Mouse (Mus musculus) MEL (cell line): ENCODE data around the gene Ucp3.

Experiments
- CTCF ChIP-seq, 3 experiments: IDR thresholded peaks in 2 of 3; conservative IDR thresholded peaks in 1 of 3; 2 replicates each; pipeline ENCODE4 v1.5.1; 2011 to 2012; ENCODE audit warnings: low read length in 3 of 3, low read depth in 2 of 3, mild to moderate bottlenecking in 2 of 3, improper control_type of control experiment in 1 of 3, inconsistent platforms in 1 of 3, mixed read lengths in 1 of 3, moderate library complexity in 1 of 3; ENCODE audit not compliant: control insufficient read depth in 1 of 3, insufficient read depth in 1 of 3, poor library complexity in 1 of 3, severe bottlenecking in 1 of 3
- E2F4 ChIP-seq: IDR thresholded peaks from 2 replicates; pipeline ENCODE4 v1.6.1; 2011; ENCODE audit warnings: low read depth, low read length, improper control_type of control experiment, borderline replicate concordance
- EP300 ChIP-seq, 2 experiments: IDR thresholded peaks; 2 replicates each; pipeline ENCODE4 v1.6.1; 2011; ENCODE audit warnings: improper control_type of control experiment in 2 of 2, low read length in 2 of 2, low read depth in 1 of 2, mild to moderate bottlenecking in 1 of 2
- HCFC1 ChIP-seq: IDR thresholded peaks from 2 replicates; pipeline ENCODE4 v1.6.1; 2012; ENCODE audit warnings: low read depth, mild to moderate bottlenecking, inconsistent platforms, low read length, improper control_type of control experiment, moderate library complexity
- MAX ChIP-seq: IDR thresholded peaks from 2 replicates; pipeline ENCODE4 v1.6.1; 2011; ENCODE audit warnings: low read length, improper control_type of control experiment
- SMC3 ChIP-seq: IDR thresholded peaks from 2 replicates; pipeline ENCODE4 v1.6.1; 2011; ENCODE audit warnings: low read depth, low read length, improper control_type of control experiment
- TAL1 ChIP-seq: IDR thresholded peaks from 2 replicates; pipeline ENCODE4 v1.6.1; 2012; ENCODE audit warnings: mild to moderate bottlenecking, inconsistent platforms, low read length, moderate library complexity, mixed read lengths
- TCF12 ChIP-seq: IDR thresholded peaks from 2 replicates; pipeline ENCODE4 v1.6.1; 2014; ENCODE audit warnings: low read depth, mild to moderate bottlenecking, inconsistent platforms, low read length, improper control_type of control experiment, moderate library complexity
- USF1 ChIP-seq: IDR thresholded peaks from 2 replicates; pipeline ENCODE4 v1.6.1; 2014; ENCODE audit warnings: low read depth, mild to moderate bottlenecking, inconsistent platforms, low read length, improper control_type of control experiment, moderate library complexity
- USF2 ChIP-seq, 2 experiments: IDR thresholded peaks; 2 replicates each; pipeline ENCODE4 v1.6.1; 2011 to 2012; ENCODE audit warnings: improper control_type of control experiment in 2 of 2, low read length in 2 of 2, borderline replicate concordance in 1 of 2, inconsistent platforms in 1 of 2, low read depth in 1 of 2, mild to moderate bottlenecking in 1 of 2; ENCODE audit not compliant: insufficient read depth in 1 of 2

DNA sequence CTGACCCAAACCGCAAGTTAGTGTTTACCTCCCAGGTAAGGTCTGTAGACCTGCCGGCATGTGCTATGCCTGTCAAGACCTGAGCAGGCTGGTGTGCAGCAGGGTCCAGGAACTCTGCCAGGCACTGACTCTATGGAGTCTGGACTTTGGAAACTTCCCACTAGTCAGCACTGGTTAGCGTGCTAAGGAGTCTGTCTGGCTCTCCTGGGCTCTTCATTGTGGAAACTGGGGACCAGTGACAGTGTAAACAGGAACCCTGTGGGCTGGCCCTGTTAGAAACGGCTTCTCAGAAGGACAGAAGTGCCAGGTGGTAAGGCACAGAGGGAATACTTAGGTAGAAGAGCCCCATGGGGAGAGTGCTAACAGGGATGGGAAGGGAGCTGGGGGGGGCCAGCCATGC lies 7.5 kb upstream of the Ucp3 start:
- TF ChIP-seq USF1 (no peak), CTCF (IDR thresholded peaks at IDR 0.05 in 2 of 3, conservative IDR thresholded peaks at IDR 0.05 in 1 of 3; ENCODE audit: control insufficient read depth in 1 of 3, insufficient read depth in 1 of 3, low read depth in 2 of 3, low read length in 3 of 3, poor library complexity in 1 of 3, severe bottlenecking in 1 of 3) (no peak), EP300 (IDR thresholded peaks at IDR 0.05; ENCODE audit: low read depth in 1 of 2, low read length in 2 of 2) (no peak), SMC3 (no peak), HCFC1 (no peak), MAX (no peak), E2F4 (no peak), USF2 (IDR thresholded peaks at IDR 0.05; ENCODE audit: borderline replicate concordance in 1 of 2, insufficient read depth in 1 of 2, low read depth in 1 of 2, low read length in 2 of 2) (no peak), TAL1 (no peak), TCF12 (no peak)
